Mouse (Mus musculus): Measurements from ENCODE around the gene Mre11a. TPM values are rescaled to one million over a fixed set of nuclear protein-coding genes. Genes with fewer than 3 reads are reported as not detected.
"Not testable (repeated sequence)": the region's sequence is repeated elsewhere in the genome, so short reads cannot be mapped to it uniquely, and the experiment has no call there.

The Mre11a gene
- total RNA-seq, 2 experiments from 2014 or later, result 18.4 to 21.5 TPM

DNA sequence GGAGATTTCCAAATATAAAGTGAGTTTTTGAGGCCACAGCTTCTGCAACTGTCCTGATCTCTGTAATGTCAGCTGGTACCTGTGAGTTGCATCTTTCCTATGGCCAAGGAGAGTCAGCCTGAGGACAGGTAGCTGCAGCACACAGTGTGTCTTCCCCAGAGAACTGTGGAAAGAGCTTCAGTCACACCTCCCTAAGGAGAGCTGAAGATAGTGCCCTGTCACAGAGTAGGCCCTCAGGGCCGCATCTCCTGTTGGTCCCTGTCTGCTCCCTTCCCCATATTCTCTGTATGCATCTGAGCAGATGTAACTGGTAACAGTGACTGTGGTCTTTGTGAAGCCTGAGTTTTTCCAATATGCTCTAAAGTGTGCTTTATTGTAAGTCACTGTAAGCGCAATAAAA is 85.9 kb downstream of the Mre11a start:
- DNase-seq, result no peak

DNA sequence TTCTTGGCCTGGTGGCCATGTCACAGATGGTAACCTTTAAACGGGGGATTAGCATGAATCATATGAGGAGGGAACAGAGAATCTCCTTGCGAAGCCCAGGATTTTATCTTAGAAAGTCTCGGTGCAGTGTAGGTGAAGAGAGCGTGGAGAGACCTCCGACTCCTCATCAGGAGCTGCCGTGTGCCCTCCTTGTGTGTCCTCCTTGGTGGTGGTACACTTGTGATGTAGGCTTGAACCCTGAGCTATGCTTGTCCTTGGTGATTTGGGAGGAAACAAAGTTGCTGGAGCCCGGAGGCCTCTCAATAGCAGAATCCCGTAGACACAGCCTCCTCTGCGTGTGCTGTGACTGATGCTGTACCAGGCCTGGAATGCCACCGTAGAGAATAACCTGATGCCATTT is 86.3 kb downstream of the Mre11a start:
- no peak for DNase-seq

DNA sequence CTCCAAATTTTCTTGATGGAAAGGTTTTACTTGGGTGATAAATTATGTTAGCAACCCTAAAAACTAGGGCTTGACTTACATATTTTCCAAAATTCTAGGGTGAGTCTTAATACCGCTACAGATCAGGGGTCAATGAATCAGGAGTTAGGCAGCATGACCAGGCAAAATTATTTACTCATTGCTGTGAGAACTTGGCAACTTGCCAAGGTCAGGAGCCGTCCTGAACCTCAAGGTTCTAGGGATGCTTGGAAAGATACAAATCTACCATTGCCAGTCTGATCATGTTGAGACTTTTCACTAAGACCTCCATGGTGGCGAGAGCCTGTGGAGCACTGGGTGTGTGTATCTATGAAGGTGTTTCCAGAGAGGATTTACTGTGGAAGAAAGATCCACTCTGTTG is 87.1 kb downstream of the Mre11a start:
- peak; percentile 50 to 64 for DNase-seq

DNA sequence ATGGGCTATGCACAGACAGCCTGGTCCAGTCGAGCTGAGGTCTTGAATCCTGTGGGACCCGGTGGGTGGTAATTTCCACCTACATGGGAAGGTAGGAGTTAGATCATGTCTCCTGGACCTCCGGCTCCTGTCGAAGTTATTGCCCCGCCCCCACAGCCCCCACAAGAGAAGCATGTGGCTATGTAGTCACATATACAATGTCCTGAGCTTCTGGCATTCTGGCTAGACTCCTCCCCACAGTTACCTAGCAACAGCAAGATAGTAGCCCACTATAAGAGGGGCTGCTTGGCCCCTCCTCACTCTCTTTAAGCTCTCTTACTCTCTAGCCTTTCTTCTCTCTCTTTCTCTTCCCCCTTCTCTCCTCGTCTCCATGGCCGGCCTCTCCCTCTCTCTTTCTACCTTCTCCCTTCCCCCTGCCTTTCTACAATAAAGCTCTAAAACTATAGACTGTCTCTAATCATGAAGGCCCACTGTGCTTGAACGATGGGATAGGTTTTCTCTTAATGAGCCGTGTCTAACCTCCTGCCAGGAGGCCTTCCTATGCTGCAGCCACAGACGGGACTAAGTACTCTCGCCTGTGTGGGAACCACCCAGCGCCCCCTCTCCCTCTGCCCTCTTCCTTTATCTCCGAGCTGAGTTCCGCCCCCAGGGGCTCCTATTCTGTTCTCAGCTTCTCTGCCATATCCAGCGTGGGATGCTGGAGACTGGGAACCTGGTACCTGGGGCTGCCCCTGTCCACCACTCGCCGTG is 87.9 kb downstream of the Mre11a start:
- DNase-seq, result no peak

DNA sequence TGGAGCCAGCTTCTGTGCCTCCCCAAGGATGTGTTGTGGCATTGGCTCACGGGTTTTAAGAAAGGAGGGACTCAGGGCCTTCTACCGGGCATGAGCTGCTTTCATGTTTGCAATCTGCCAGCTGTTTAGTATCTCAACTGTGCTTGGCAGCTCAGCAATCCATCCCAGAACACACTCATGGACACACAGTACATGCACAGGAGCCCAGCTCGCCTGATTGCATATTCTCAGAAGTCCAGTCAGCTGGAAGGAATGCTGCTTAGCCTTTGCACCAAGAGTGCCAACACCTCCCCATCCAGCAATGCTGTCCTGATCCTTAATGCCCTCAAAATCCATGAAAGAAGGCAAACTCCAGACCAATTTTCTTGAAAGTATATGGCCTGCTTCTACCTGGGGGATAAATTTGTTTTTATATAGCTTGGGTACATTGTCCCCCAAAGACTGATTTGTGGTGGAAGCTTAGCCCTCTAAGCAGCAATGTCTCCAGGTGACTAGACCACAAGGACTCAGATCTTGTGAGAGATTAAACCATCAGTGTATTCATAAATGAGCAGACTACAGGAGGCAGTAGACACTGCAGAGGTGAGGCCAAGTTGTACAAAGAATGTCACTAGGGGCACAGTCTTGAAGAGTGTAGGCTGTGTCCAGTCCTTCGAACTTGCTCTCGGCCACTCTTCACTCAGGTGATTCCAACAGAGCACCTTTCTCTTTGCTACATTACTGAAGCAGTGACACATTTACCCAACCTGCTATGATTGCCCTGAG is 91.5 kb downstream of the Mre11a start:
- peak; percentile 26 to 41 for DNase-seq

DNA sequence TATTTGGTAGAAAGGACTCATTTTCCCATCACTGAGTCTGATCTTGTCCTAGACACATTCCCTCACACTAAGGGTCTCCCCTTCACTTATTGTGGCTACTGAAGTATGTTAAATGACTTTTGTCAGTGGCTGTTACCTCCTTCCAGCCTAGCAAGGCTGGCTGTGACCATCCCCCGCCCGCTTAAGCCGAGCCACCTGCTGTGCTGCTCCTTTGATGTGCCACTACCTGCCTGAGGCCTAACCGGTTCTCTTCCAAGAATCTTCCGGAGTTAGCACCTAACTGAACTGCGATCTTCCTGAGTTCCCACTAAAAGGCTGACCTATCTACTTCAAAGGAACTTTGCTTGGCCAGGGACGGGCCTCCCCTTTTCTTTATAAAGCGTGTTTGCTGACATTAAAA is 92.1 kb downstream of the Mre11a start:
- not testable (repeated sequence) for DNase-seq

DNA sequence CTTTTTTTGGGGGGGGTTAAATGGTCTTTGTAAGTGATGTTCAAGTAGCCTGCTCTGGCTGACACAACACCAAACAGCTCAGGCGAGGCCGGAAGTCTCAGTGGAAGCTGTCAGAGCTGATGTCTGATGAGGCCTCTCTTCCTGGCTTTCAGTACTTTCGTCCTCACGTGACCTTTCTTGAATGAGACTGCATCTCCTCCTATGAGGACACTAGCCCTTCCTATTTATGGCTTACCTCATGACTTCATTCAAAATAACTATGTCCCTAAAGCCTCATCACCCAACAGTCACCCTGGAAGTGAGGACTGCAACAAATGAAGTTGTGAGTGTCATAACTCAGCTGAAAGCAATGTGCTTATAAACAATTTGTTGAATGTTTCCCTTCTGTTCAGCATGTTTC is 100.2 kb downstream of the Mre11a start:
- DNase-seq, result no peak

DNA sequence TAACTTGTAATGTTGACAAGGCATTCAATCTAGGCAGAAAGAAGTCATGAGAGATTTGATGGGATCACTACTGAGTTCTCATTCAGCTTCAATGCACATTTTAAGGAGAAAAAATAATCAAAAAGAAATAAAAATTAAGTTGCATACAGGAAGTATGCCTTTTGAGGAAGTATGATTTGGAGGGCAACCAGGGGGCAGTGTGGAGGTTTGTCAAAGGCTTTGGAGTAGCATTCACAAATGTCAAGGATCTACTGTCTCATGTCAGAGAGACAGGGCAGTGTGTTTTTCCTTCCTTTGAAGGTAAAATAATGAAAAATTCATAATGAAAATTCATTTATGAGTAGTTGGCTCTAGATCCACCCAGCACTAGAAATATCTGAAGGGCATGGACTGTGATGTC is 100.7 kb downstream of the Mre11a start:
- peak; percentile 53 to 66 for DNase-seq

DNA sequence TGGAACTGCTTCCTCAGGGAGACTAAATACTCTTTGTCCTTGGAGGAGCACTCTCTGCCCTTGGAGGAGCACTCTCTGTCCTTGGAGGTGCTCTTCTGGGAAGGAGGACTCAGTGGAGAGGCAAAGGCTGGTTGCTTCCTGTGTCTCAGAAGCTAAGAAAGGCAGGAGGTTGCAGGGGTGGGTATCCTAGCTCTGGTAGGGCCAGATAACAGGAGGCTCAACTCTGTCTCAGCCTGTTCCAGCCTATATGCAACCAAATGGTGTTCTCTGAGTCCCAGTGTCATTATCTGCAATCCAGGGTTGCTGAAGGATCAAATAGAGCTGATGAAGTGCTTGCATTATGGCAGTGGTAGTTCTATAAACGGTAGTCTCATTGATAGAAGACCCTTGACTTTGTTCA is 101.5 kb downstream of the Mre11a start:
- DNase-seq, result no peak

Other genes with a start within 250 kb of the Mre11a start
- gene Amotl1, start 139.6 kb upstream of the Mre11a start, total RNA-seq (2021), result 10 to 100 TPM; 33.0 to 51.6 TPM
- under 1 TPM in 1 of 2 experiments, not detected in 1; 0.20 TPM for gene Piwil4, start 43.9 kb upstream of the Mre11a start, total RNA-seq (2021)
- gene Fut4, start 32.3 kb upstream of the Mre11a start, total RNA-seq (2021), result 1 to 10 TPM; 1.2 TPM
- gene 1700012B09Rik, start 13.6 kb upstream of the Mre11a start, total RNA-seq (2021), result not detected
- gene Ankrd49, start 202 bp downstream of the Mre11a start, total RNA-seq (2021), result 10 to 100 TPM; 12.2 to 16.0 TPM
- not detected for gene Gpr83, start 75.6 kb downstream of the Mre11a start, total RNA-seq (2021)
- not detected for gene Izumo1r, start 119.3 kb downstream of the Mre11a start, total RNA-seq (2021)

All from adrenal gland, postnatal 36 days (tissue).